Mouse (Mus musculus): ENCODE data around the gene Zfp354c. TPM values are rescaled to one million over a fixed set of nuclear protein-coding genes. Genes with fewer than 3 reads are reported as not detected.

Gene Zfp354c
- polyA plus RNA-seq, 1 experiment from 2014 or later: 5.4 TPM

DNA sequence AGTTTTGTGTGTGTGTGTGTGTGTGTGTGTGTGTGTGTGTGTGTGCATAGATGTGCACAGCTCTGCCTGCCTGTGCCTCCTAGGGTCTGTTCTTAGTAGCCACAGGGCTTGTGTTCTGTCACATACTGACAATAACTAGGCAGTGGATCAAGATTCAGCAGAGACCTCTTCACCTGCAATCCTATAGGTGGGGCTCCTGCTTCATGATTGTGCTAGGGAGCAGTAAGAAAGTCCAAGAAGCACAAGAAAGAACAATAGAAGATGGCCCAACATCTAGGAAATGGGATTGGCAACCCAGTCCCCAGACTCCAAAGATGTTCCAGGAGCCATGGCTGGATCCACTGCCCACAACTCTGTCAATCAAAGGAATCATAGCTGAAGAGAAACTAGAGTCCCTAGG, 28.7 kb downstream of the Zfp354c start:
- no peaks in the 10 kb centered on the region for H3K9me3 ChIP-seq (ENCODE audit: control insufficient read depth, low read length)
- ATAC-seq (ENCODE audit: low FRiP score, low TSS enrichment) (no peak), DNase-seq (ENCODE audit: low spot score) (no peak)
- no peak for TF ChIP-seq EP300 (optimal IDR thresholded peaks at IDR 0.05)
- TF ChIP-seq CTCF (IDR thresholded peaks at IDR 0.05; ENCODE audit: low read depth): peak; percentile 19; the same call in 1 of the 2 replicates
- H3K27ac ChIP-seq (replicated peaks): no peak overlapping the region
- H3K4me3 ChIP-seq (ENCODE audit: low read depth, low read length): no peak overlapping the region
- no peaks in the 10 kb centered on the region for H3K36me3 ChIP-seq (ENCODE audit: control insufficient read depth, insufficient read depth, low read length)
- no peak overlapping the region for H3K9ac ChIP-seq (ENCODE audit: low read length)
- H3K4me1 ChIP-seq (replicated peaks; ENCODE audit: control insufficient read depth, insufficient read depth): no peaks in the 10 kb centered on the region
- no peaks in the 10 kb centered on the region for H3K27me3 ChIP-seq (ENCODE audit: control insufficient read depth, insufficient read depth, low read length)
- H3K4me2 ChIP-seq (replicated peaks; ENCODE audit: low read depth): no peak overlapping the region

DNA sequence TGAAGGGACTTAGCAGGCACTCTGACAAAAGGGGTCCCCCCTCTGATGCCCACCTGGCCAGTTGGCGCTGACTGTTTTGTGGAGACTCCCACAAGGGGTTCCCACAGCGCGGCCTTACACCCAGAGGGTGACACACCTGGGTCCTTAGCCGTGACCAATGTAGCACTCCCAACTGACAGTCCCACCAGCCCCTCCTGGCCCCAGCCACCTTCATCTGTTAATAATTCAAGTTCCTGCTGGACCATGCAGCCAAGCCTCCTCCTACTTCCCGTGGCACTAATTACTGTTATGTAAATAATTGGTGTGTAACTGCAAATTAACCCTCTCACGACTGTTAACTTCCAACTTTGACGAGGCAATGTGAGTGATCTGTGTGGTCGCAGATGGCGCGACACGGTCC, 29.9 kb downstream of the Zfp354c start:
- DNase-seq (ENCODE audit: low spot score): no peak
- H3K4me2 ChIP-seq (replicated peaks; ENCODE audit: low read depth): no peak overlapping the region
- H3K9me3 ChIP-seq (ENCODE audit: control insufficient read depth, low read length): no peaks in the 10 kb centered on the region
- no peaks in the 10 kb centered on the region for H3K4me1 ChIP-seq (replicated peaks; ENCODE audit: control insufficient read depth, insufficient read depth)
- no peak overlapping the region for H3K9ac ChIP-seq (ENCODE audit: low read length)
- no peak overlapping the region for H3K27ac ChIP-seq (replicated peaks)
- TF ChIP-seq CTCF (IDR thresholded peaks at IDR 0.05; ENCODE audit: low read depth): no peak
- no peak for TF ChIP-seq EP300 (optimal IDR thresholded peaks at IDR 0.05)
- no peak overlapping the region for H3K4me3 ChIP-seq (ENCODE audit: low read depth, low read length)
- H3K36me3 ChIP-seq (ENCODE audit: control insufficient read depth, insufficient read depth, low read length): no peaks in the 10 kb centered on the region
- H3K27me3 ChIP-seq (ENCODE audit: control insufficient read depth, insufficient read depth, low read length): no peaks in the 10 kb centered on the region
- no peak for ATAC-seq (ENCODE audit: low FRiP score, low TSS enrichment)
- 66% methylated on average over 11 of the region's 11 CpGs for WGBS

DNA sequence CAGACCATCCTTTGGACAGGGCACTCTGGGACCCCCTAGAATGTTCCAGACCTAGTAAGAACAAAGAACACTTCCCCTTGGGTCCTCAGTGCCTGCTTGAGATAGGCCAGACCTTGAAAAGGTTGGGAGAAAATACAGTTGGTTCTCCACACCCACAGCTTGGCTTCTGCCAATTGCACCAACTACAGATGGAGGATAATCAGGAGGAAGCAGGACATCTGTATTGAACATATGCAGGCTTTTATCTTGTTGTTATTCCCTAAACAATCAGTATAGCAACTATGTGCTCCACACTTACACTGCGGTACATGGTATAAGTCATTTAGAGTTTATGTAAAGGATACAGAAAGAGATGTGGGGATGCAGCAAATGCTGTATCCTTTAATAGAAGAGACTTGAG, 56.5 kb downstream of the Zfp354c start:
- Histone ChIP-seq H3K36me3 (ENCODE audit: control insufficient read depth, insufficient read depth, low read length) (no peaks in the 10 kb centered on the region), H3K9me3 (ENCODE audit: control insufficient read depth, low read length) (no peaks in the 10 kb centered on the region), H3K4me3 (ENCODE audit: low read depth, low read length) (no peak overlapping the region), H3K4me1 (replicated peaks; ENCODE audit: control insufficient read depth, insufficient read depth) (no peaks in the 10 kb centered on the region), H3K27me3 (ENCODE audit: control insufficient read depth, insufficient read depth, low read length) (no peaks in the 10 kb centered on the region), H3K27ac (replicated peaks) (no peak overlapping the region), H3K4me2 (replicated peaks; ENCODE audit: low read depth) (no peak overlapping the region), H3K9ac (ENCODE audit: low read length) (no peak overlapping the region)
- WGBS: 92% methylated on average over 1 of the region's 1 CpGs
- ATAC-seq (ENCODE audit: low FRiP score, low TSS enrichment) (no peak), DNase-seq (ENCODE audit: low spot score) (no peak)
- TF ChIP-seq EP300 (optimal IDR thresholded peaks at IDR 0.05) (no peak), CTCF (IDR thresholded peaks at IDR 0.05; ENCODE audit: low read depth) (no peak)

DNA sequence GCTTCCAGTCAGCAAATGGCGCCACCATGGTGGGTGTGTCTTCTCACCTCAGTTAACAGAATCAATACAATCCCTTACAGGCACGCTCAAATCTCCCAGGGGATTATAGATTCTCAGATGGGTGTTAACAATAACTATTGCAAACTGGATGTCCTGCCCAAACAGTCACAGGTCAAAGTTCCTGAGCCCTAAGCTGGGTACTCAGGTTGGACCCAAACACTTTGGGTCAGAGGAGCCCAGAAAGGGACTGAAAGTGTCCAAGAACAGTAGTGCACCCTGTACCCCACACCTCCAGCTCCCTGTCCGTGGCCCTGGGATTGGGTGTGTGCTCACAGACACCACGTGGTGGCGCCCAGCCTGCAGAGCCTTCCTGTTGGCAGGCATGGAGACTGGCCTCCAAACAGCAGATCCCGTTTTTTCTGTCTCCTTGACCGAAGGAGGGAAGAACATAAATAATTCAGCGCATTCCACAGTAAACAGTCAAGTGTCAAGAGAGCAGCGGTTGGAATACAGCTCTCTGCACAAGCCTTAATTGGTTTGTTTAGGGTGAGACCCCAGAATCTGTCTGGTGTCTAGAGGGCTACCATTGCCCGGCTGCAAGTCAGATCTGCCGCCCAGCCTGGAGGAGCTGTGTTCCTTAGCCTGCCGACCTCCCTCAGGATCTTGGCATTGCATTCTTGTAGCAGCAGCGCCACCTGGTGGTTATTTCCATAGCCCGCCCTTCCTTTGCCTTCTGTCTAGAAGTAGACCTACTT, 58.4 kb downstream of the Zfp354c start:
- Histone ChIP-seq H3K4me2 (replicated peaks; ENCODE audit: low read depth) (peak overlapping the region; percentile 47), H3K4me3 (ENCODE audit: low read depth, low read length) (no peak overlapping the region), H3K4me1 (replicated peaks; ENCODE audit: control insufficient read depth, insufficient read depth) (no peaks in the 10 kb centered on the region), H3K9ac (ENCODE audit: low read length) (peak overlapping the region; percentile 27; the same call in 1 of the 2 replicates), H3K27ac (replicated peaks) (0 out of 2 replicates have a peak overlapping the region, but pooled peaks have one; percentile 4), H3K9me3 (ENCODE audit: control insufficient read depth, low read length) (no peaks in the 10 kb centered on the region), H3K36me3 (ENCODE audit: control insufficient read depth, insufficient read depth, low read length) (no peaks in the 10 kb centered on the region), H3K27me3 (ENCODE audit: control insufficient read depth, insufficient read depth, low read length) (no peaks in the 10 kb centered on the region)
- peak; percentile 86 for ATAC-seq (ENCODE audit: low FRiP score, low TSS enrichment)
- peak; percentile 88 for DNase-seq (ENCODE audit: low spot score)
- TF ChIP-seq EP300 (optimal IDR thresholded peaks at IDR 0.05) (no peak), CTCF (IDR thresholded peaks at IDR 0.05; ENCODE audit: low read depth) (peak; percentile 89)
- 11% methylated on average over 14 of the region's 14 CpGs for WGBS

DNA sequence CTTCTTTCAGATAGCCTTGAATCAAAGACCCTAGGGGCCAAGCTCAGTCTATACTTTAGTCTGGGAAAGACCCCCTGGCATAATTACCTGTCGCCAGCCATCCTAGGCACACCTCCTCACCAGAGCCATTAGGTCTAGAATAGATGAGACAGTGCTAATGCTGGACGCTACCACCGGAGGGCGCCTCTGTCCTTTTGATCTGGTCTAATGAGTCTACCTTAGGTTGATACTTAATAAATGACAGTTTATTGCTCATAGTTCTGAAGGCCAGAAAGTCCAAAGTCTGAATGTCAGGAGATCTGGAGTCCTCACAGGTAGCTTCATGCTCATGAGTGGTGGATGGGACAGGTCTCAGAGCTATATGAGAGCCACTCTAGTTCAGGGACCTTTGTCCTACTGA, 60.5 kb downstream of the Zfp354c start:
- peak; percentile 43 for DNase-seq (ENCODE audit: low spot score)
- TF ChIP-seq CTCF (IDR thresholded peaks at IDR 0.05; ENCODE audit: low read depth): peak; percentile 71
- TF ChIP-seq EP300 (optimal IDR thresholded peaks at IDR 0.05): no peak
- Histone ChIP-seq H3K4me2 (replicated peaks; ENCODE audit: low read depth) (no peak overlapping the region), H3K4me1 (replicated peaks; ENCODE audit: control insufficient read depth, insufficient read depth) (no peaks in the 10 kb centered on the region), H3K9me3 (ENCODE audit: control insufficient read depth, low read length) (no peaks in the 10 kb centered on the region), H3K4me3 (ENCODE audit: low read depth, low read length) (no peak overlapping the region), H3K27ac (replicated peaks) (no peak overlapping the region), H3K9ac (ENCODE audit: low read length) (no peak overlapping the region), H3K27me3 (ENCODE audit: control insufficient read depth, insufficient read depth, low read length) (no peaks in the 10 kb centered on the region), H3K36me3 (ENCODE audit: control insufficient read depth, insufficient read depth, low read length) (no peaks in the 10 kb centered on the region)
- 25% methylated on average over 4 of the region's 4 CpGs for WGBS
- ATAC-seq (ENCODE audit: low FRiP score, low TSS enrichment): no peak

DNA sequence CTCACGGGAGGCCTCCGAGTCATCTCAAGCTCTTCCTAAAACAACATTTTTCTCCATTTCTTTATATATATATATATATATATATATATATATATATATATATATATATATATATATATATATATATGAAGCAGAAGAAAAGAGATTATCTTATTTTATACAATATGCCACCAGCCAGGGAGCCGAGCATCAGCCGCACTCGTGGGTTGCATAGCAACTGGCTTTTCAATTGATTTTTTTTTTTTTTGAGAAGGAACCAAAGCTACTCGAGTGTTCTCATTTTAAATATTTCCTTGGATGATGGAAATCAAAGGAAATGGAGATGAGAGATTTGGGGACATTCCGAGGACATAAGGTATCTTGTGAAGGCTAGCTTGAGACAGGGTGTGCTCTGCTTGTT, 61.1 kb downstream of the Zfp354c start:
- TF ChIP-seq EP300 (optimal IDR thresholded peaks at IDR 0.05): no peak
- TF ChIP-seq CTCF (IDR thresholded peaks at IDR 0.05; ENCODE audit: low read depth): no peak
- DNase-seq (ENCODE audit: low spot score): no peak
- Histone ChIP-seq H3K27me3 (ENCODE audit: control insufficient read depth, insufficient read depth, low read length) (no peaks in the 10 kb centered on the region), H3K27ac (replicated peaks) (no peak overlapping the region), H3K36me3 (ENCODE audit: control insufficient read depth, insufficient read depth, low read length) (no peaks in the 10 kb centered on the region), H3K4me2 (replicated peaks; ENCODE audit: low read depth) (no peak overlapping the region), H3K9ac (ENCODE audit: low read length) (no peak overlapping the region), H3K4me1 (replicated peaks; ENCODE audit: control insufficient read depth, insufficient read depth) (no peaks in the 10 kb centered on the region), H3K4me3 (ENCODE audit: low read depth, low read length) (no peak overlapping the region), H3K9me3 (ENCODE audit: control insufficient read depth, low read length) (no peaks in the 10 kb centered on the region)
- no peak for ATAC-seq (ENCODE audit: low FRiP score, low TSS enrichment)
- WGBS: 81% methylated on average over 7 of the region's 7 CpGs

Other genes starting within 250 kb of the Zfp354c start
- 10.3 and 12.2 TPM in 2 replicates for gene Adamts2, start 225.6 kb downstream of the Zfp354c start, polyA plus RNA-seq (2015; fragmentation: Nextera tagmentation; extraction: Ambion mirVana)
- gene Zfp879, start 13.8 kb upstream of the Zfp354c start, polyA plus RNA-seq (2015; fragmentation: Nextera tagmentation; extraction: Ambion mirVana): 0.30 and 0.31 TPM in 2 replicates
- 0.06 TPM in 1 of 2 replicates, not detected in the other for gene Grm6, start 23.0 kb upstream of the Zfp354c start, polyA plus RNA-seq (2015; fragmentation: Nextera tagmentation; extraction: Ambion mirVana)
- gene Zfp454, start 59.9 kb upstream of the Zfp354c start, polyA plus RNA-seq (2015; fragmentation: Nextera tagmentation; extraction: Ambion mirVana): 1.6 and 1.9 TPM in 2 replicates
- gene Zfp2, start 88.4 kb upstream of the Zfp354c start, polyA plus RNA-seq (2015; fragmentation: Nextera tagmentation; extraction: Ambion mirVana): 3.9 and 4.6 TPM in 2 replicates
- 0.54 and 0.61 TPM in 2 replicates for gene Zfp354b, start 103.9 kb upstream of the Zfp354c start, polyA plus RNA-seq (2015; fragmentation: Nextera tagmentation; extraction: Ambion mirVana)
- 0.07 TPM in 1 of 2 replicates, not detected in the other for gene 4933414I15Rik, start 116.0 kb upstream of the Zfp354c start, polyA plus RNA-seq (2015; fragmentation: Nextera tagmentation; extraction: Ambion mirVana)
- not detected in 2 replicates for gene Prop1, start 126.0 kb upstream of the Zfp354c start, polyA plus RNA-seq (2015; fragmentation: Nextera tagmentation; extraction: Ambion mirVana)
- gene Olfr1378, start 138.8 kb upstream of the Zfp354c start, polyA plus RNA-seq (2015; fragmentation: Nextera tagmentation; extraction: Ambion mirVana): not detected in 2 replicates
- gene Olfr1377, start 154.2 kb upstream of the Zfp354c start, polyA plus RNA-seq (2015; fragmentation: Nextera tagmentation; extraction: Ambion mirVana): not detected in 2 replicates
- not detected in 2 replicates for gene Olfr51, start 175.9 kb upstream of the Zfp354c start, polyA plus RNA-seq (2015; fragmentation: Nextera tagmentation; extraction: Ambion mirVana)
- 0.04 TPM in 1 of 2 replicates, not detected in the other for gene Olfr54, start 186.5 kb upstream of the Zfp354c start, polyA plus RNA-seq (2015; fragmentation: Nextera tagmentation; extraction: Ambion mirVana)
- not detected in 2 replicates for gene Olfr1375, start 220.4 kb upstream of the Zfp354c start, polyA plus RNA-seq (2015; fragmentation: Nextera tagmentation; extraction: Ambion mirVana)
- 2.6 and 2.8 TPM in 2 replicates for gene Zfp354a, start 231.5 kb upstream of the Zfp354c start, polyA plus RNA-seq (2015; fragmentation: Nextera tagmentation; extraction: Ambion mirVana)